Mouse (Mus musculus) megakaryocyte, embryonic 14.5 days (primary cell): ENCODE data around the gene Gpr142.

Experiments used
- FLI1 ChIP-seq: IDR thresholded peaks from 2 replicates; pipeline ENCODE4 v1.6.1; 2012; ENCODE audit warnings: low read length, inconsistent platforms, mixed read lengths
- GATA1 ChIP-seq: IDR thresholded peaks from 3 replicates; pipeline ENCODE4 v1.6.1; 2012; ENCODE audit warnings: mixed read lengths, low read length, inconsistent platforms, borderline replicate concordance

- TF ChIP-seq GATA1 = no peak
- no peak for TF ChIP-seq FLI1
Observed at GRCm38 (mm10) chr11:114849572-114849971, 50.8 kb downstream of the Gpr142 start.
